Mouse (Mus musculus): ENCODE measurements around the gene Rhox7b.

DNA sequence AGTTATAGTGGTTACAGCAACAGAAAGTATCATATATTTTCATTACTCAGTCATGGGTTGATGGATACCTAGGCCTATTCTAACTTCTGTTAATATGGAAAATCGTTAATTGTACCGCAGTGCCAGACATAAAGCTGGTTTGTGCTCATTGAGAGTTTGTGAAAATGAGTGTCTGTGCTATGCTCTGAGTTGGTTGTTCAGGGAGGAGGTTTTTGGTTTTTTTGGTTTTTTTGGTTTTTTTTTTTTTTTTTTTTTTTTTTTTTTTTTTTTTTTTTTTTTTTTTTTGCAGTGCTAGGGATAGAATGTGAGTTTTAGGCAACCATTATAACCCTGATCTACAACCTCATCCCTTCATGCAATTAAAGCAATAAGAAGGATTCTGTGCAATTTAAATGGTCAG, 25.4 kb downstream of the Rhox7b start:
- TF ChIP-seq CTCF (IDR thresholded peaks at IDR 0.05; ENCODE audit: control insufficient read depth, insufficient read depth, insufficient read length) = no peak
- TF ChIP-seq MYOD1 (IDR thresholded peaks at IDR 0.05; ENCODE audit: control insufficient read depth, insufficient read length, low read depth) = no peak
- TF ChIP-seq CEBPB (IDR thresholded peaks at IDR 0.05; ENCODE audit: low read depth) = no peak
- no peak for TF ChIP-seq MYOG (IDR thresholded peaks at IDR 0.05; ENCODE audit: control insufficient read depth, extremely low read depth, insufficient read length)

All from C2C12 (cell line).